Mouse (Mus musculus) layer of hippocampus, postnatal 36 days (tissue): ENCODE results near the gene Usp43. TPM values are rescaled to one million over a fixed set of nuclear protein-coding genes. Genes with fewer than 3 reads are reported as not detected.

Experiments
- DNase-seq, 2 experiments: peaks; one replicate each; pipeline ENCODE4 v3.0.0; 2022
- total RNA-seq, 2 experiments: library from RNA; stranded (reverse); gene quantifications; 2 replicates each; pipeline ENCODE4 v1.2.3; 2021

Gene Usp43
- total RNA-seq, 2 experiments from 2014 or later: 0.28 to 0.77 TPM

GRCm38 (mm10) chr11:67897064-67897560 lies 24.8 kb downstream of the Usp43 start:
- DNase-seq: peak; percentile 37 to 45

- no peak for DNase-seq
Observed at GRCm38 (mm10) chr11:67895641-67896040, 26.3 kb downstream of the Usp43 start.

DNA sequence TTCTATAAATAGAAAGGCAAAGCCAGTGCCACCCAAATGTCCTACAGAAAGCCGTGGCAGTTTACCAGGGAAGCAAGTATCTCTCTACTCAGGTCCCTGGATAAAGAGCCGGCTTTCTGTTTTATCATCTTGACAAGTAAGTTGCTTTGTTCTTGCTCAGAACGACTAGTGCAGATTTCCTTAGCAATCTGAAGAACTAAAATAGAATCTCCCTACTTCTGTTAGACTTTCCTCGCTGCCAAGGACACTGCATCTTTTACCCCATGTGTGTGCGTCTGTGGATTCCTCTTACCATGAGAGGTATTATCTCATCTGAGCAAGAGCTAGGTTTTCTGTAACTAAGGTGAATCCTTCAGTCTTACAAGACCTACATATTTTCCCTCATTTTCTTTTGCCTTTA lies 33.4 kb downstream of the Usp43 start:
- no peak for DNase-seq

DNA sequence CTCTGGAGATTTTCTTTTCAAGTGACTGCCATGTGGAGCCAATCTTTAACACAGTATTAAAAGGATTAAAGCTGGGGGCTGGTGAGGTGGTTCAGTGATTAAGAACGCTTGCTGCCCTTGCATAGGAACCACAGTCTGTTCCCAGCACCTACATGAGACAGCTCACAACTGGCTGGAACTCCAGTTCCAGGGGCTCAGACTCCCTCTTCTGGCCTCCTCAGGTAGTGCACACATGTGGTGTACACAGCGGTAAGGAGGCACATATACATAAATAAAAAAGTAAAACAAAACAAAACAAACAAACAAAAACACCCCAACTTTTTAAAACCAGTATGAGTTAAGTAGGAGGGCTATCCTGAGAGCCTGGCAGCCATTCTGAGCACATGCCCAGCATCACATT lies 36.0 kb downstream of the Usp43 start:
- DNase-seq: no peak

- no peak for DNase-seq
Observed at GRCm38 (mm10) chr11:67865521-67866197, 56.3 kb downstream of the Usp43 start.

GRCm38 (mm10) chr11:67865100-67865499 lies 56.9 kb downstream of the Usp43 start:
- DNase-seq: no peak

DNA sequence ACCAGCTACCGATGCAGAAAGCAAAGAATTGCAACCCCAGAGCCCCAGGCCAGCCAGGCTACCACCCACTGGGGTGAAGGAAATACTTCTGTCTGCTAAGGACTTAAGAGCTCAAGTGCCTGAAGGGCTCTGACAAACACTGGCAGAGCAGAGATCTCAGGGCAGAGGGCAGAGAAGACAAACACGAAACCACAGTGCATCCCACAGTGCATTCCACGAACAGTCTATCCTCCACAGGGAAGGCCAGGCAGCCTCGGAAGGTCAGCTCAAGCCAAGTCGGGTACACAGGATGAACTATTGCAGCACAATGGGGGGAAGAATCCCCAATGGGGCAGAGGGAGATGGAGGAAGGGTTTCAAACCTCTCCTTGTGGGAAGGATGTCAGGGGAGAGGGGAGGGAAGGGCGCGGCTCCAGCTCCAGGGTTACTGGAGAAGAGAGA lies 60.5 kb downstream of the Usp43 start:
- DNase-seq: no peak

DNA sequence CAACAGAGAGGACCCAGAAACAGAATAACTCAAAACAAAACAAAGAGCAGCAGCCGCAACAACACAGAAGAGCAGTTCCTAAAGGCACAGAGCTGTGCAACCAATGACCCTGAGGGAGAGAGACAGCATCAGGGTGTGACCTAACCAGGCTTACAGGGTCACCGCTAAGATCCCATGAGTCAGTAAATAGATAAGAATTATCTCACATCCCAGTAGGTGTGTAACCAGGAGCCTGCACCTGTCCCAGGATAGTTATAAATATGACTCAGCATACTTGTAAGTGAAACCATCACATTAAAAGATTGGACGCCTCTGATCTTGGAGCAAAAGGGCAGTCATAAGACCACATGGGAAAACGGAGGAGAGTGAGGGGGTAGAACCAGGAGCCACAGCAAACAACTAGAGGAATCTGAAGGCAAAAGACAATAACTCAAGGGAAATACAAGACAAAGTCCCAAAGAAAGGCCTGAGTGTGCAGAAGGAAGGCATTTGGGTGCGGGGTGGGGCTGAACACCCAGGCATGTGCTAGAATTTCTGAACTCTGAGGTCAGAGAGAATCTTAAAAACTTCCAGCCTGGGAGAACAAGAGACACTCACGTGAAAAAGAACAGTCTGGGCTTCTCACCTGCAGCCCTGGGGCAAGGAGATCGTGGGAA lies 61.1 kb downstream of the Usp43 start:
- DNase-seq: no peak

- DNase-seq: no peak
Observed at GRCm38 (mm10) chr11:67858518-67858917, 63.4 kb downstream of the Usp43 start.

- DNase-seq: no peak
Observed at GRCm38 (mm10) chr11:67855035-67855434, 66.9 kb downstream of the Usp43 start.

GRCm38 (mm10) chr11:67853996-67854395 lies 68.0 kb downstream of the Usp43 start:
- DNase-seq: no peak

- DNase-seq: no peak
Observed at GRCm38 (mm10) chr11:67851770-67852169, 70.2 kb downstream of the Usp43 start.

- no peak for DNase-seq
Observed at GRCm38 (mm10) chr11:67845193-67845592, 76.8 kb downstream of the Usp43 start.

DNA sequence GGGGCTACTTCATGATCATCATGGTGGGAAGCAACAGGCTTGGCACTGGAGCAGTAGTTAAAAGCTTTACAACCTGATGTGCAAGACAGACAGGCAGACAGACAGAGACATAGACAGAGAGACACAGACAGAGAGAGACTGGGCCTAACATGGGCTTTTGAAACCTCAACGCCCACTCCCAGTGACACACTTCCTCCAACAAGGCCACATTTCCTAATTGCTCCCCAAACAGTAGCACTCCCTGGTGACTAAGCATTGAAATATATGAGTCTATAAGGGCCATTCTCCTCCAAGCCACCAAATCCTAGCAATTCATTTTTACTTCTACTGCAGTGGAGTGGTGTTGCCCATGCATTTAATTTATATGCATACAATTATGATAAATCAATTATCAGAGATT lies 82.1 kb downstream of the Usp43 start:
- no peak for DNase-seq

DNA sequence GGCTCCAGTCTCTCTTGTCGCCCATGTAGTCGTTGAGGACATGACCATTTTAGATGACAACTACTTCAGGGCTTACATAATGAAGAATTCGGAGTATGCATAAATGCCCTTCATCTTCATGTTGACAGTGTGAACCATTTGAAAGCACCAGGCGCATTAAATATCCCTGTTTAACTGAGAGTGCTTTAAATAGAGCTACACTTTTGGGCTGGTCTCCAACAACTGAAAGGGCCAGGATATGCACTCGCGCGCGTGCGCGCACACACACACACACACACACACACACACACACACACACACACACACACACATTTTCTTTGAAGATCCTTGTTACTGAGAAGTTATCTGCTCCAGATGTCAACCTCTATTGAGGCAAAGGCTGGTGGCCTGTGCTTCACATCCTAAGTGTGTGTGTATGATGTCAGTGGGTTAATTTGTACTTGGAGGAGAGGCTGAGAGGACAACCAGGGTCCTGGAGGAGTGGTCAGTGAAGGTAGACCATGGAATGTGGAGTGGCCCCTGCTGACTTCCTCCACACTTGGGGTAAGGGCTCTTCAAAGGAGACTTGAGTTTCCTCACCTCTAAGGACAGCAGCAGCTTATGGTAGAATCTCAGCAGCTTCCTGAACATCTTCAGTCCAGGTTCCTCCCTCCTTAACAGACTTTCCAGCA lies 86.4 kb downstream of the Usp43 start:
- DNase-seq: no peak

DNA sequence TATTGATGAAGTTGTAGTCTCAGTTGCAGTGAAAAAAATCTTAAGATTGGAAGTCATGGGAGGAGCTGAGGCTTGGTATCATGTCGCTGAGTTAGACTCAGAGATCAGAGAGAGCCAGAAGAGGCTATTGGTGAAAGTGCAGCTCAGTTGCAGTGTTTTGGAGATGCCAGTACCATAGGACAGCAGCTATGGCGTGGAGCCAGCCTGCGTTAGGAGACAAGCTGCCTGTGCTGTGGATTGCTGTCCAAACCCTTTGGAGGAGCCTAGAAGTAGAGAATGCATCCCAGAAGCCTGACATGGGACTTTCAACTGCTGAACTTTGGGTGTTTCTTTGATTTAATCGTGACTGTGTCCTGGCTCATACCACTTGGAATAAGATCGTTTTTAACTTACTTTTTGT lies 90.1 kb downstream of the Usp43 start:
- no peak for DNase-seq

GRCm38 (mm10) chr11:67829530-67829929 lies 92.4 kb downstream of the Usp43 start:
- DNase-seq: no peak

- DNase-seq: no peak
Observed at GRCm38 (mm10) chr11:67828360-67829059, 93.4 kb downstream of the Usp43 start.

DNA sequence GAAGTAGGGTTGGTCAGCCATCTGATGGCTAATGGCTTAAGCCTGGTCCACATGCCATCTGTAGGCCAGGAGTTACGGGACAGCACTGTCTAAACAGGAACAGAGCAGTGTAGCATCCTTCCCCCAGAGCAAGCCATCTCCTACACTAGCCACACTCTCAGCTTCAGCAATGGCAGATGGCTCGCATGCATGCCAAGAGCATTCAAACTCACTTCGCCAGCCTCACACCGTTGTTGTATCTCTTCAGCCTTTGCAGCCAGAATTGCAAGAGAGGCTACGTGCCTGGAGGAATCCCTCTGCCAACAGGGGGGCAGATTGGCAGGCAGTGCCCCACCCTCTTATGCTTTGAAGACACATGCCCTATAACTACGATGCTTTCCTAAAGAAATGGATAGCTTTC lies 100.4 kb downstream of the Usp43 start:
- DNase-seq: peak; percentile 51 to 60

GRCm38 (mm10) chr11:67820221-67820620 lies 101.7 kb downstream of the Usp43 start:
- DNase-seq: peak; percentile 35 to 47

- peak in 1 of 2 experiments; percentile 22 for DNase-seq
Observed at GRCm38 (mm10) chr11:67819604-67820003, 102.3 kb downstream of the Usp43 start.

- no peak for DNase-seq
Observed at GRCm38 (mm10) chr11:67811535-67811934, 110.4 kb downstream of the Usp43 start.

DNA sequence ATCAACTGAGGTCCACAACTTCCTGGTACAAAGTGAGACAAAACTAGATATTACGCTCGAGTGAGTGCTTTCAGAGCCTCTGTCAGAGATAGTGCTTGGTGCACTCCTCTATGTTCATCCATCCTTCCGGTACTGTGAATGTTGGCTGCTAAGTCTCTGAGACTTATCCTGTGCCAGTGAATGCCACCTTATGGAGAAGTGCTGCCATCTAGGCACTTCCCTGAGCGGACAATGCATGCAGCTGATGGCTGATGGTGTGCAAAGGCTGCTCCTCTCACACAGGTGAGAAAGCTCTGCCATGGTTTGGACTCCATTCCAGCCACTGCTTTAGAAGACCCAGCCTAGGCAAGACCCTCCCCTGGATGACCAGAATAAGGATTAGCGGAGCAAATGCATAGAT lies 113.9 kb downstream of the Usp43 start:
- DNase-seq: no peak
